Mouse (Mus musculus) heart, adult 2 months (tissue): Measurements from ENCODE around the gene Epyc.

Source experiments
- CTCF ChIP-seq: fragments of 200-600 bp; IDR thresholded peaks from 2 replicates; pipeline ENCODE4 v1.8.1; 2022; ENCODE audit warnings: antibody characterized with exemption, mild to moderate bottlenecking, moderate library complexity
- EP300 ChIP-seq: fragments of 200-500 bp; IDR thresholded peaks from 2 replicates; pipeline ENCODE4 v1.6.1; 2011; ENCODE audit warnings: low read depth, low read length, control low read depth; ENCODE audit not compliant: insufficient read depth

GRCm38 (mm10) chr10:97595680-97596079 is 48.2 kb upstream of the Epyc start:
- TF ChIP-seq CTCF (no peak), EP300 (no peak)
